Mouse (Mus musculus) G1E-ER4 (cell line): ENCODE data around the gene Pllp. TPM values are rescaled to one million over a fixed set of nuclear protein-coding genes. Genes with fewer than 3 reads are reported as not detected.

Experiments used
- GATA1 ChIP-seq: IDR thresholded peaks from one replicate; pipeline ENCODE4 v1.8.0; 2012; ENCODE audit warnings: low read length, inconsistent platforms
- polyA plus RNA-seq: library from polyadenylated mRNA; stranded (reverse); fragments of >175 nt; gene quantifications from 2 replicates; pipeline ENCODE4 v1.2.3, GENCODE M21; 2012

Gene Pllp
- polyA plus RNA-seq, 1 experiment = not detected

DNA sequence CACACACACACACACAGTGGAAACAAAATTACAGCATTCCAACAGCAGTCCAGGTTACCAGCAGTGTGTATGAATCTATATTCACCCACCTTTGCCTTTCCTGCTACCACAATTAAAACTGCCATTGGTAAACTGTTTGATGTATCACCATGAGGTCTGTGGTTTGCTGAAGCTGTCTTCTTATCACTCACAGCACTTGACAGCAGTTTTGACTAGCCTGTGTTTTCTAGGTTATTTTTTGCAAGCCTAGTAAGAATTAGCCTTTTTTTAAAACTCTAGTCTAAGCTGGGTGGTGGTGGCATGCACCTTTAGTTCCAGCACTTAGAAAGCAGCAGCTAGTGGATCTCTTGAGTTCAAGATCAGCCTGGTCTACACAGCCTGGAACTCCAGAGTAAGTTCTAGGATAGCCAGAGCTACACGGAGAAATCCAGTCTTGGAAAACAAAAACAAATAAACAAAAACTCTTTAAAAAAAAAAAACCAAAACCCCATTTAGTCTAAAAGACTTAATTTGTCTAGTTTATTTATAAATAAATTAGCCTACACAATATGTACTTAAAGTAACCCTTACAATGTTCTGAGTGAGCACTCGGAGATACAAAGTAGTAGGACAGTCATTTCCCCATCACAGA, 62.4 kb downstream of the Pllp start:
- peak; percentile 10 for TF ChIP-seq GATA1

Other genes with a start within 250 kb of the Pllp start
- gene Cpne2, start 163.3 kb downstream of the Pllp start, polyA plus RNA-seq = 0.03 and 0.08 TPM in 2 replicates
- 12.4 and 12.9 TPM in 2 replicates for gene Rspry1, start 94.3 kb downstream of the Pllp start, polyA plus RNA-seq
- gene Fam192a, start 94.3 kb downstream of the Pllp start, polyA plus RNA-seq = 106 and 163 TPM in 2 replicates
- gene Arl2bp, start 29.7 kb downstream of the Pllp start, polyA plus RNA-seq = 91.2 and 237 TPM in 2 replicates
- gene Ccl22, start 49.3 kb upstream of the Pllp start, polyA plus RNA-seq = not detected in 2 replicates
- gene Cx3cl1, start 75.7 kb upstream of the Pllp start, polyA plus RNA-seq = not detected in 2 replicates
- gene Ccl17, start 114.2 kb upstream of the Pllp start, polyA plus RNA-seq = not detected in 2 replicates
- gene Coq9, start 142.0 kb upstream of the Pllp start, polyA plus RNA-seq = 129 and 234 TPM in 2 replicates
- gene Ciapin1, start 142.1 kb upstream of the Pllp start, polyA plus RNA-seq = 268 and 743 TPM in 2 replicates
- gene Polr2c, start 161.2 kb upstream of the Pllp start, polyA plus RNA-seq = 28.3 and 30.8 TPM in 2 replicates
- gene Dok4, start 180.1 kb upstream of the Pllp start, polyA plus RNA-seq = 0.15 and 0.22 TPM in 2 replicates
- 1.4 and 1.6 TPM in 2 replicates for gene Ccdc102a, start 221.8 kb upstream of the Pllp start, polyA plus RNA-seq
- gene Adgrg5, start 227.4 kb upstream of the Pllp start, polyA plus RNA-seq = not detected in 2 replicates